Mouse (Mus musculus): ENCODE data around the gene Bcas2.

DNA sequence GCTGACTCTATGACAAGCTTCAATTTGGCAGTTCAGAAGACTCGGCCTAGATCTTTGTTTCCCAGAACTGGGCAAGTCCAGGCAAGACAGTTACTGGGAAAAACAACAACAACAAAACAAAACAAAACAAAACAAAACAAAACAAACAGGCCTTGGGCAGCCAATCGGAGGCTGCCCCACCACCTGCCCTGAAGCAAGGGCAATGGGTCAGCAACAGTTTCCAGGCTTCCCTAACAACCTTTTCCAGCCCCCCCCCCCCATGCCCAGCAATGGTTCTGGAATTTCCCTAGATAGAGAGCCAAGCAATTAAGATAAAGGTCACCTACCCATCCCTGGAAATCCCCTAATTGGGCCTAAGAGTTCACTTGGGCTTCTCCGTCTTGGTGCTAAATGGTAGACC lies 33.0 kb downstream of the Bcas2 start:
- TF ChIP-seq CTCF (IDR thresholded peaks at IDR 0.05; ENCODE audit: low read depth) (no peak), EP300 (IDR thresholded peaks at IDR 0.05; ENCODE audit: low read depth) (no peak)

Measured in liver, embryonic 14.5 days (tissue).